8 mouse cellular contexts compared by ENCODE assay signal in the genomic region with DNA sequence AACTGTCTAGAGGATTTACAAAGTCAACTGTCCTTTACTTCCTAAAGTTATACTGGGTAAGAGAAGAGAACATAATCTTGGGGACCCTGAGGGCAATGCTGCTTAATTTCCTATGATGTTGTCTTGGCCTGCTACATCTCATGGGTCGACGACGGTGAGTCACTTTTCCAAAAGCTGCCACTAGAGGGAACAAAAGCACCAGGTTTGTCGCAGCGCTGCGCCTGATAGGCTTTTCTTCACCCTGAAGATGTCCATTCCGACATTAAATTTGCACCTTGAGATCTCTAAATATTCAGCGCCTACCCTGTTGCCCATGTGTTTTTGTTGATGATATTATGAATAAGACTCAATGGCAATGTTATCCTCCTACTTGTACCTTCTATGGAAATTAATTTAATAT.
DNase-seq lines count a peak whose midpoint lies in the region; ATAC-seq lines count a peak whose summit lies in the region.

No protein-coding gene starts in this region.

- ATAC-seq in liver, embryonic 13.5 days (ENCODE audit: low read depth): no peak
- ATAC-seq in neural tube, embryonic 15.5 days (ENCODE audit: low FRiP score): peak; percentile 75

- no peaks in the 10 kb centered on the region for H3K27me3 ChIP-seq in liver, embryonic 13.5 days
- no peaks in the 10 kb centered on the region for H3K27me3 ChIP-seq in neural tube, embryonic 15.5 days (replicated peaks)

- H3K27ac ChIP-seq in liver, embryonic 13.5 days: no peak overlapping the region
- no peak overlapping the region for H3K27ac ChIP-seq in neural tube, embryonic 15.5 days (replicated peaks)

- no peak overlapping the region for H3K9ac ChIP-seq in liver, embryonic 13.5 days
- no peak overlapping the region for H3K9ac ChIP-seq in neural tube, embryonic 15.5 days (replicated peaks)

- no peak overlapping the region for H3K4me3 ChIP-seq in liver, embryonic 13.5 days (replicated peaks)
- H3K4me3 ChIP-seq in neural tube, embryonic 15.5 days (replicated peaks): no peak overlapping the region

- no peaks in the 10 kb centered on the region for H3K4me1 ChIP-seq in liver, embryonic 13.5 days (replicated peaks)
- H3K4me1 ChIP-seq in neural tube, embryonic 15.5 days: no peaks in the 10 kb centered on the region

- peak; percentile 58 for DNase-seq in 416B (ENCODE audit: low read depth)
- peak; percentile 45 for DNase-seq in WW6 (ENCODE audit: low read depth, low spot score)
- peak; percentile 85 for DNase-seq in embryo, embryonic 10 days (ENCODE audit: low spot score)
- DNase-seq in gastrocnemius, postnatal 25 days: peak; percentile 15
- DNase-seq in kidney, postnatal 10 days: peak; percentile 79
- DNase-seq in liver, embryonic 13.5 days: peak; percentile 9
- DNase-seq in urinary bladder, postnatal 36 days (ENCODE audit: low spot score in 2 of 2): peak; percentile 31 to 37

- WGBS in liver, embryonic 13.5 days (ENCODE audit: insufficient replicate concordance): 11% methylated on average over 8 of the region's 8 CpGs
- WGBS in neural tube, embryonic 15.5 days: 6% methylated on average over 8 of the region's 8 CpGs

- H3K36me3 ChIP-seq in liver, embryonic 13.5 days: no peaks in the 10 kb centered on the region
- H3K36me3 ChIP-seq in neural tube, embryonic 15.5 days: no peaks in the 10 kb centered on the region

- H3K9me3 ChIP-seq in liver, embryonic 13.5 days (replicated peaks): no peaks in the 10 kb centered on the region
- no peaks in the 10 kb centered on the region for H3K9me3 ChIP-seq in neural tube, embryonic 15.5 days (replicated peaks)

- H3K4me2 ChIP-seq in liver, embryonic 13.5 days: no peak overlapping the region
- H3K4me2 ChIP-seq in neural tube, embryonic 15.5 days: no peak overlapping the region

Comparison
In these comparisons a context has a peak if more than half of its experiments do, and no peak if none do; other contexts are left out.
1. DNase-seq: peak in every context shown above with its lines; median percentile 85 in embryo, embryonic 10 days; 79 in kidney, postnatal 10 days; 58 in 416B; 45 in WW6; 34 in urinary bladder, postnatal 36 days; 15 in gastrocnemius, postnatal 25 days; 9 in liver, embryonic 13.5 days.